ENCODE assay signal across 8 mouse cellular contexts in genomic region chr19:9920835-9921784, GRCm38 (mm10). TPM values are rescaled to one million over a fixed set of nuclear protein-coding genes. Genes with fewer than 3 reads are reported as not detected.
DNase-seq lines count a peak whose midpoint lies in the region; ATAC-seq and TF ChIP-seq lines count a peak whose summit lies in the region.

No protein-coding gene starts in this region.

- H3K9me3 ChIP-seq in embryonic facial prominence, embryonic 14.5 days (ENCODE audit: control insufficient read depth, low read length) = no peaks in the 10 kb centered on the region
- no peaks in the 10 kb centered on the region for H3K9me3 ChIP-seq in intestine, embryonic 16.5 days (ENCODE audit: control insufficient read depth, low read length)
- H3K9me3 ChIP-seq in liver, embryonic 11.5 days (ENCODE audit: control insufficient read depth, low read length) = no peaks in the 10 kb centered on the region

- no peak overlapping the region for H3K4me3 ChIP-seq in cerebellum, adult 2 months (replicated peaks; ENCODE audit: insufficient read depth, low read depth, low read length)
- no peak overlapping the region for H3K4me3 ChIP-seq in embryonic facial prominence, embryonic 14.5 days (ENCODE audit: low read depth, low read length)
- no peak overlapping the region for H3K4me3 ChIP-seq in intestine, embryonic 16.5 days (ENCODE audit: low read length)
- no peak overlapping the region for H3K4me3 ChIP-seq in liver, embryonic 11.5 days (ENCODE audit: low read depth, low read length)

- TF ChIP-seq POLR2A in cerebellum, adult 2 months (IDR thresholded peaks at IDR 0.05; ENCODE audit: borderline replicate concordance, insufficient read depth, low read length) = no peak

- H3K27ac ChIP-seq in cerebellum, adult 2 months (ENCODE audit: insufficient read depth, low read length) = peak overlapping the region; percentile 47; the same call in 1 of the 2 replicates
- H3K27ac ChIP-seq in embryonic facial prominence, embryonic 14.5 days (replicated peaks; ENCODE audit: low read depth, low read length) = no peak overlapping the region
- H3K27ac ChIP-seq in intestine, embryonic 16.5 days (ENCODE audit: low read length) = no peak overlapping the region
- H3K27ac ChIP-seq in liver, embryonic 11.5 days (ENCODE audit: low read depth, low read length) = no peak overlapping the region

- H3K4me1 ChIP-seq in cerebellum, adult 2 months (ENCODE audit: control insufficient read depth, insufficient read depth, low read length) = no peaks in the 10 kb centered on the region
- H3K4me1 ChIP-seq in embryonic facial prominence, embryonic 14.5 days (ENCODE audit: control insufficient read depth, insufficient read depth, low read length) = peaks cover 8% of the 10 kb centered on the region
- peaks cover 10% of the 10 kb centered on the region; the same call in 1 of the 2 replicates for H3K4me1 ChIP-seq in intestine, embryonic 16.5 days (ENCODE audit: control insufficient read depth, insufficient read depth, low read length)
- H3K4me1 ChIP-seq in liver, embryonic 11.5 days (replicated peaks; ENCODE audit: control insufficient read depth, insufficient read depth, low read length) = peaks cover 32% of the 10 kb centered on the region

- peak; percentile 16; the same call in 1 of the 2 replicates for TF ChIP-seq CTCF in cerebellum, adult 2 months (IDR thresholded peaks at IDR 0.05; ENCODE audit: borderline replicate concordance, insufficient read depth, low read depth, low read length)

- H3K27me3 ChIP-seq in cerebellum, adult 2 months (ENCODE audit: control insufficient read depth, insufficient read depth, low read length) = no peaks in the 10 kb centered on the region
- no peaks in the 10 kb centered on the region for H3K27me3 ChIP-seq in embryonic facial prominence, embryonic 14.5 days (replicated peaks; ENCODE audit: control insufficient read depth, insufficient read depth, low read length)
- no peaks in the 10 kb centered on the region for H3K27me3 ChIP-seq in intestine, embryonic 16.5 days (replicated peaks; ENCODE audit: control insufficient read depth, insufficient read depth, low read length)
- H3K27me3 ChIP-seq in liver, embryonic 11.5 days (replicated peaks; ENCODE audit: control insufficient read depth, insufficient read depth, low read length) = no peaks in the 10 kb centered on the region

- DNase-seq in cerebellum, adult 2 months = peak in 1 of 2 experiments; percentile 17
- DNase-seq in cerebellum, adult 11 months = no peak
- DNase-seq in ES-CJ7 (ENCODE audit: low read depth, low spot score) = peak; percentile 58
- peak; percentile 69 for DNase-seq in embryonic facial prominence, embryonic 14.5 days (ENCODE audit: low spot score)
- DNase-seq in liver, embryonic 11.5 days (ENCODE audit: low spot score) = no peak
- DNase-seq in right cerebral cortex, postnatal 4 days = peak; percentile 38

- H3K36me3 ChIP-seq in embryonic facial prominence, embryonic 14.5 days (ENCODE audit: control insufficient read depth, insufficient read depth, low read length) = no peaks in the 10 kb centered on the region
- no peaks in the 10 kb centered on the region for H3K36me3 ChIP-seq in intestine, embryonic 16.5 days (ENCODE audit: control insufficient read depth, insufficient read depth, low read length)
- no peaks in the 10 kb centered on the region for H3K36me3 ChIP-seq in liver, embryonic 11.5 days (ENCODE audit: control insufficient read depth, insufficient read depth, low read length)

- H3K4me2 ChIP-seq in embryonic facial prominence, embryonic 14.5 days (ENCODE audit: low read depth, low read length) = no peak overlapping the region
- H3K4me2 ChIP-seq in intestine, embryonic 16.5 days (ENCODE audit: low read depth, low read length) = no peak overlapping the region
- H3K4me2 ChIP-seq in liver, embryonic 11.5 days = no peak overlapping the region

- no peak overlapping the region for H3K9ac ChIP-seq in embryonic facial prominence, embryonic 14.5 days (ENCODE audit: low read depth, low read length)
- no peak overlapping the region for H3K9ac ChIP-seq in intestine, embryonic 16.5 days (ENCODE audit: low read depth, low read length)
- no peak overlapping the region for H3K9ac ChIP-seq in liver, embryonic 11.5 days (ENCODE audit: low read depth, low read length)

- WGBS in cerebellum, adult 2 months = 73% methylated on average over 13 of the region's 13 CpGs
- 30% methylated on average over 13 of the region's 13 CpGs for WGBS in embryonic facial prominence, embryonic 14.5 days
- WGBS in intestine, embryonic 16.5 days = 56% methylated on average over 13 of the region's 13 CpGs
- 55% methylated on average over 13 of the region's 13 CpGs for WGBS in liver, embryonic 11.5 days

- no peak; the same call in 1 of the 2 replicates for ATAC-seq in embryonic facial prominence, embryonic 14.5 days (ENCODE audit: low read depth)
- peak; percentile 35; the same call in 1 of the 2 replicates for ATAC-seq in intestine, embryonic 16.5 days
- ATAC-seq in liver, embryonic 11.5 days (replicated peaks; ENCODE audit: low FRiP score) = peak; percentile 67
- no peak for ATAC-seq in megakaryocyte, adult 5-6 weeks (ENCODE audit: poor library complexity, severe bottlenecking)

RNA-seq across cellular contexts. Expression of gene Incenp, which starts 21.8 kb away (rescaled TPM):
- polyA plus RNA-seq in cerebellum, adult 2 months (2012; rRNA removed) = 16.3 and 16.7 TPM in 2 replicates
- polyA plus RNA-seq in embryonic facial prominence, embryonic 14.5 days (2014; fragmentation: Nextera tagmentation; extraction: Ambion mirVana) = 65.5 and 72.3 TPM in 2 replicates
- polyA plus RNA-seq in intestine, embryonic 16.5 days (2015; fragmentation: Nextera tagmentation; extraction: Ambion mirVana) = 63.8 and 64.4 TPM in 2 replicates
- polyA plus RNA-seq in liver, embryonic 11.5 days (2014; fragmentation: Nextera tagmentation; extraction: Ambion mirVana) = 116 and 118 TPM in 2 replicates
- total RNA-seq in megakaryocyte, adult 5-6 weeks (2015) = 204 and 205 TPM in 2 replicates
- total RNA-seq in megakaryocyte, adult 5-6 weeks (2017) = 85.5 and 116 TPM in 2 replicates

RNA-seq across cellular contexts. Expression of gene Fth1, which starts 59.3 kb away (rescaled TPM):
- 4,588 and 5,845 TPM in 2 replicates for polyA plus RNA-seq in cerebellum, adult 2 months (2012; rRNA removed)
- 1,690 and 1,712 TPM in 2 replicates for polyA plus RNA-seq in embryonic facial prominence, embryonic 14.5 days (2014; fragmentation: Nextera tagmentation; extraction: Ambion mirVana)
- polyA plus RNA-seq in intestine, embryonic 16.5 days (2015; fragmentation: Nextera tagmentation; extraction: Ambion mirVana) = 2,278 and 2,351 TPM in 2 replicates
- polyA plus RNA-seq in liver, embryonic 11.5 days (2014; fragmentation: Nextera tagmentation; extraction: Ambion mirVana) = 3,796 and 3,887 TPM in 2 replicates
- 1,271 and 1,296 TPM in 2 replicates for total RNA-seq in megakaryocyte, adult 5-6 weeks (2015)
- total RNA-seq in megakaryocyte, adult 5-6 weeks (2017) = 513 and 615 TPM in 2 replicates

Comparison
In these comparisons a context has a peak if more than half of its experiments do, and no peak if none do; other contexts are left out.
1. DNase-seq: peak in ES-CJ7 (single experiment), embryonic facial prominence, embryonic 14.5 days (single experiment) and right cerebral cortex, postnatal 4 days (single experiment); none in cerebellum, adult 11 months (single experiment) and liver, embryonic 11.5 days (single experiment).
2. ATAC-seq: peak in intestine, embryonic 16.5 days (single experiment) and liver, embryonic 11.5 days (single experiment); none in embryonic facial prominence, embryonic 14.5 days (single experiment) and megakaryocyte, adult 5-6 weeks (single experiment).